Mouse (Mus musculus): ENCODE data around the gene Krtap5-3. TPM values are rescaled to one million over a fixed set of nuclear protein-coding genes. Genes with fewer than 3 reads are reported as not detected.
"Not testable (repeated sequence)": the region's sequence is repeated elsewhere in the genome, so short reads cannot be mapped to it uniquely, and the experiment has no call there.

Gene Krtap5-3
- polyA plus RNA-seq (2012; rRNA removed) (not detected in 2 replicates), polyA plus RNA-seq (2014; fragmentation: Nextera tagmentation; extraction: Ambion mirVana) (not detected in 2 replicates)

- H3K9me3 ChIP-seq (ENCODE audit: control insufficient read depth, low read length), result no peaks in the 10 kb centered on the region
- H3K4me3 ChIP-seq (ENCODE audit: insufficient read depth in 1 of 2, low read depth in 2 of 2, low read length in 2 of 2), result no peak within 1 kb of the TSS
- no peak within 1 kb of the TSS for H3K9ac ChIP-seq (replicated peaks)
- H3K27ac ChIP-seq, result no peak within 1 kb of the TSS
- H3K36me3 ChIP-seq (replicated peaks; ENCODE audit: control insufficient read depth, insufficient read depth, low read depth), result no peaks in the 10 kb centered on the region
- no peak within 1 kb of the TSS for H3K4me2 ChIP-seq (ENCODE audit: low read depth)
- no peaks in the 10 kb centered on the region for H3K4me1 ChIP-seq (replicated peaks; ENCODE audit: control insufficient read depth in 2 of 2, insufficient read depth in 2 of 2, low read length in 1 of 2)
- no peak for DNase-seq (ENCODE audit: low read depth in 3 of 3, low spot score in 3 of 3)
- no peak for ATAC-seq (ENCODE audit: insufficient read depth)
- TF ChIP-seq CTCF (IDR thresholded peaks at IDR 0.05; ENCODE audit: low read depth) (no peak), EP300 (IDR thresholded peaks at IDR 0.05; ENCODE audit: low read depth) (no peak)
- 27% methylated on average over 1 of the region's 1 CpGs for WGBS (ENCODE audit: insufficient replicate concordance)
- no peaks in the 10 kb centered on the region for H3K27me3 ChIP-seq (ENCODE audit: control insufficient read depth, insufficient read depth, low read length)
Measured at GRCm38 (mm10) chr7:142201064-142201463, at the start of gene Krtap5-3. TSS of gene Krtap5-3 (plus strand) at chr7:142201364.

- no peak for ATAC-seq (ENCODE audit: insufficient read depth)
- no peak overlapping the region for H3K4me2 ChIP-seq (ENCODE audit: low read depth)
- H3K4me3 ChIP-seq (ENCODE audit: insufficient read depth in 1 of 2, low read depth in 2 of 2, low read length in 2 of 2), result no peak overlapping the region
- no peaks in the 10 kb centered on the region for H3K27me3 ChIP-seq (ENCODE audit: control insufficient read depth, insufficient read depth, low read length)
- no peak for DNase-seq (ENCODE audit: low read depth in 3 of 3, low spot score in 3 of 3)
- no peaks in the 10 kb centered on the region for H3K36me3 ChIP-seq (replicated peaks; ENCODE audit: control insufficient read depth, insufficient read depth, low read depth)
- H3K9me3 ChIP-seq (ENCODE audit: control insufficient read depth, low read length), result no peaks in the 10 kb centered on the region
- H3K9ac ChIP-seq (replicated peaks), result no peak overlapping the region
- 59% methylated on average over 4 of the region's 4 CpGs for WGBS (ENCODE audit: insufficient replicate concordance)
- H3K4me1 ChIP-seq (replicated peaks; ENCODE audit: control insufficient read depth in 2 of 2, insufficient read depth in 2 of 2, low read length in 1 of 2), result no peaks in the 10 kb centered on the region
- no peak for TF ChIP-seq CTCF (IDR thresholded peaks at IDR 0.05; ENCODE audit: low read depth)
- TF ChIP-seq EP300 (IDR thresholded peaks at IDR 0.05; ENCODE audit: low read depth), result no peak
- H3K27ac ChIP-seq, result no peak overlapping the region
Measured at GRCm38 (mm10) chr7:142152191-142152590, 49.0 kb upstream of the Krtap5-3 start.

- H3K27me3 ChIP-seq (ENCODE audit: control insufficient read depth, insufficient read depth, low read length), result no peaks in the 10 kb centered on the region
- H3K4me2 ChIP-seq (ENCODE audit: low read depth), result no peak overlapping the region
- DNase-seq (ENCODE audit: low read depth in 3 of 3, low spot score in 3 of 3) (no peak), ATAC-seq (ENCODE audit: insufficient read depth) (no peak)
- H3K9me3 ChIP-seq (ENCODE audit: control insufficient read depth, low read length), result no peaks in the 10 kb centered on the region
- TF ChIP-seq CTCF (IDR thresholded peaks at IDR 0.05; ENCODE audit: low read depth) (no peak), EP300 (IDR thresholded peaks at IDR 0.05; ENCODE audit: low read depth) (no peak)
- WGBS (ENCODE audit: insufficient replicate concordance), result 26% methylated on average over 1 of the region's 1 CpGs
- no peak overlapping the region for H3K9ac ChIP-seq (replicated peaks)
- H3K4me1 ChIP-seq (replicated peaks; ENCODE audit: control insufficient read depth in 2 of 2, insufficient read depth in 2 of 2, low read length in 1 of 2), result no peaks in the 10 kb centered on the region
- H3K36me3 ChIP-seq (replicated peaks; ENCODE audit: control insufficient read depth, insufficient read depth, low read depth), result no peaks in the 10 kb centered on the region
- no peak overlapping the region for H3K4me3 ChIP-seq (ENCODE audit: insufficient read depth in 1 of 2, low read depth in 2 of 2, low read length in 2 of 2)
- H3K27ac ChIP-seq, result no peak overlapping the region
Measured at GRCm38 (mm10) chr7:142155308-142155707, 45.9 kb upstream of the Krtap5-3 start.

GRCm38 (mm10) chr7:142157013-142157412 is 44.2 kb upstream of the Krtap5-3 start, which contains the start of gene Gm29735:
TSS of gene Gm29735 (minus strand) at chr7:142157113.
- not testable (repeated sequence) for DNase-seq (ENCODE audit: low read depth in 3 of 3, low spot score in 3 of 3); H3K4me2 ChIP-seq (ENCODE audit: low read depth); H3K36me3 ChIP-seq (replicated peaks; ENCODE audit: control insufficient read depth, insufficient read depth, low read depth); ATAC-seq (ENCODE audit: insufficient read depth); H3K4me3 ChIP-seq (ENCODE audit: insufficient read depth in 1 of 2, low read depth in 2 of 2, low read length in 2 of 2); H3K9me3 ChIP-seq (ENCODE audit: control insufficient read depth, low read length); H3K27ac ChIP-seq; H3K9ac ChIP-seq (replicated peaks); H3K4me1 ChIP-seq (replicated peaks; ENCODE audit: control insufficient read depth in 2 of 2, insufficient read depth in 2 of 2, low read length in 1 of 2); H3K27me3 ChIP-seq (ENCODE audit: control insufficient read depth, insufficient read depth, low read length)
- WGBS (ENCODE audit: insufficient replicate concordance), result 30% methylated on average over 2 of the region's 2 CpGs

- no peaks in the 10 kb centered on the region for H3K9me3 ChIP-seq (ENCODE audit: control insufficient read depth, low read length)
- 77% methylated on average over 3 of the region's 3 CpGs for WGBS (ENCODE audit: insufficient replicate concordance)
- no peaks in the 10 kb centered on the region for H3K4me1 ChIP-seq (replicated peaks; ENCODE audit: control insufficient read depth in 2 of 2, insufficient read depth in 2 of 2, low read length in 1 of 2)
- H3K9ac ChIP-seq (replicated peaks), result no peak overlapping the region
- DNase-seq (ENCODE audit: low read depth in 3 of 3, low spot score in 3 of 3), result no peak
- H3K27me3 ChIP-seq (ENCODE audit: control insufficient read depth, insufficient read depth, low read length), result no peaks in the 10 kb centered on the region
- TF ChIP-seq CTCF (IDR thresholded peaks at IDR 0.05; ENCODE audit: low read depth), result no peak
- no peak for TF ChIP-seq EP300 (IDR thresholded peaks at IDR 0.05; ENCODE audit: low read depth)
- H3K27ac ChIP-seq, result no peak overlapping the region
- H3K4me3 ChIP-seq (ENCODE audit: insufficient read depth in 1 of 2, low read depth in 2 of 2, low read length in 2 of 2), result no peak overlapping the region
- no peaks in the 10 kb centered on the region for H3K36me3 ChIP-seq (replicated peaks; ENCODE audit: control insufficient read depth, insufficient read depth, low read depth)
- H3K4me2 ChIP-seq (ENCODE audit: low read depth), result no peak overlapping the region
- ATAC-seq (ENCODE audit: insufficient read depth), result no peak
Measured at GRCm38 (mm10) chr7:142159366-142159765, 41.8 kb upstream of the Krtap5-3 start.

GRCm38 (mm10) chr7:142165639-142166038 is 35.5 kb upstream of the Krtap5-3 start, which contains the start of gene Gm4553:
TSS of gene Gm4553 (minus strand) at chr7:142165739.
- H3K27ac ChIP-seq; H3K27me3 ChIP-seq (ENCODE audit: control insufficient read depth, insufficient read depth, low read length); H3K9ac ChIP-seq (replicated peaks); H3K4me1 ChIP-seq (replicated peaks; ENCODE audit: control insufficient read depth in 2 of 2, insufficient read depth in 2 of 2, low read length in 1 of 2); H3K4me3 ChIP-seq (ENCODE audit: insufficient read depth in 1 of 2, low read depth in 2 of 2, low read length in 2 of 2); H3K9me3 ChIP-seq (ENCODE audit: control insufficient read depth, low read length); H3K4me2 ChIP-seq (ENCODE audit: low read depth); H3K36me3 ChIP-seq (replicated peaks; ENCODE audit: control insufficient read depth, insufficient read depth, low read depth); ATAC-seq (ENCODE audit: insufficient read depth); DNase-seq (ENCODE audit: low read depth in 3 of 3, low spot score in 3 of 3): not testable (repeated sequence)
